Mouse (Mus musculus) heart, embryonic 10.5 days (tissue): ENCODE results near the gene Noc3l. TPM values are rescaled to one million over a fixed set of nuclear protein-coding genes. Genes with fewer than 3 reads are reported as not detected.

Experiments used
- DNase-seq: peaks from one replicate; pipeline ENCODE4 v3.0.0-alpha.2; 2017; ENCODE audit warnings: low spot score
- H3K27ac ChIP-seq: fragments of 300-500 bp; sonication (generic); 2 replicates; pipeline ENCODE4 v1.5.1; 2016; ENCODE audit warnings: mild to moderate bottlenecking
- H3K27me3 ChIP-seq: fragments of 300-500 bp; sonication (generic); 2 replicates; pipeline ENCODE4 v1.6.1; 2016; ENCODE audit warnings: mild to moderate bottlenecking; ENCODE audit not compliant: poor library complexity, insufficient read depth, severe bottlenecking
- H3K36me3 ChIP-seq: fragments of 300-500 bp; sonication (generic); 2 replicates; pipeline ENCODE4 v1.6.1; 2016; ENCODE audit warnings: mild to moderate bottlenecking, moderate library complexity
- H3K4me1 ChIP-seq: fragments of 300-500 bp; sonication (generic); 2 replicates; pipeline ENCODE4 v1.6.1; 2016; ENCODE audit warnings: mild to moderate bottlenecking
- H3K4me3 ChIP-seq: fragments of 300-500 bp; sonication (generic); 2 replicates; pipeline ENCODE4 v1.5.1; 2016; ENCODE audit warnings: mild to moderate bottlenecking, moderate library complexity
- H3K9me3 ChIP-seq: fragments of 300-500 bp; sonication (generic); 2 replicates; pipeline ENCODE4 v1.6.1; 2016; ENCODE audit warnings: mild to moderate bottlenecking, moderate library complexity
- WGBS: fragments of 180-500 bp; shearing (Covaris S2); methylation state at CpG from one replicate; pipeline ENCODE4 v1.1.7; 2016; 5-methylcytosine and 5-hydroxymethylcytosine counted together
- polyA plus RNA-seq: library from polyadenylated mRNA; unstranded; fragments of >200 nt; fragmentation: Nextera tagmentation; extraction: Ambion mirVana; gene quantifications from 2 replicates; pipeline ENCODE4 v1.2.1, GENCODE M21; 2016

The Noc3l gene
- polyA plus RNA-seq, 1 experiment from 2014 or later = 7.8 TPM

GRCm38 (mm10) chr19:38798291-38798690 lies 20.7 kb downstream of the Noc3l start:
- Histone ChIP-seq H3K4me1 (no peaks in the 10 kb centered on the region), H3K9me3 (no peaks in the 10 kb centered on the region), H3K27ac (no peak overlapping the region), H3K27me3 (no peaks in the 10 kb centered on the region), H3K36me3 (peaks cover 85% of the 10 kb centered on the region), H3K4me3 (no peak overlapping the region)
- no peak for DNase-seq
- whole genome bisulfite sequencing = 86% methylated on average over 1 of the region's 1 CpGs

GRCm38 (mm10) chr19:38796546-38796945 lies 22.5 kb downstream of the Noc3l start:
- no peak overlapping the region for H3K4me3 ChIP-seq
- H3K27me3 ChIP-seq = no peaks in the 10 kb centered on the region
- no peaks in the 10 kb centered on the region for H3K9me3 ChIP-seq
- WGBS = 82% methylated on average over 5 of the region's 5 CpGs
- H3K4me1 ChIP-seq = no peaks in the 10 kb centered on the region
- no peak overlapping the region for H3K27ac ChIP-seq
- peaks cover 85% of the 10 kb centered on the region for H3K36me3 ChIP-seq
- DNase-seq = no peak

- H3K4me1 ChIP-seq = no peaks in the 10 kb centered on the region
- no peak overlapping the region for H3K27ac ChIP-seq
- no peak for DNase-seq
- no peaks in the 10 kb centered on the region for H3K27me3 ChIP-seq
- no peak overlapping the region for H3K4me3 ChIP-seq
- H3K9me3 ChIP-seq = no peaks in the 10 kb centered on the region
- H3K36me3 ChIP-seq = peaks cover 91% of the 10 kb centered on the region
- 96% methylated on average over 7 of the region's 7 CpGs for WGBS
These were observed 25.4 kb downstream of the Noc3l start for GRCm38 (mm10) chr19:38793563-38794045.

- 91% methylated on average over 6 of the region's 6 CpGs for WGBS
- H3K9me3 ChIP-seq = no peaks in the 10 kb centered on the region
- no peak overlapping the region for H3K27ac ChIP-seq
- no peak overlapping the region for H3K4me3 ChIP-seq
- no peaks in the 10 kb centered on the region for H3K4me1 ChIP-seq
- H3K27me3 ChIP-seq = no peaks in the 10 kb centered on the region
- peaks cover 49% of the 10 kb centered on the region for H3K36me3 ChIP-seq
- DNase-seq = no peak
These were observed 31.3 kb downstream of the Noc3l start for GRCm38 (mm10) chr19:38787756-38788155.

- Histone ChIP-seq H3K27ac (no peak overlapping the region), H3K9me3 (no peaks in the 10 kb centered on the region), H3K36me3 (peaks cover 11% of the 10 kb centered on the region), H3K4me1 (no peaks in the 10 kb centered on the region), H3K27me3 (no peaks in the 10 kb centered on the region), H3K4me3 (no peak overlapping the region)
- WGBS = 83% methylated on average over 9 of the region's 9 CpGs
- DNase-seq = no peak
These were observed 35.5 kb downstream of the Noc3l start for GRCm38 (mm10) chr19:38783542-38783941.

GRCm38 (mm10) chr19:38778805-38779204 lies 40.2 kb downstream of the Noc3l start:
- WGBS = 61% methylated on average over 2 of the region's 2 CpGs
- DNase-seq = no peak
- Histone ChIP-seq H3K36me3 (no peaks in the 10 kb centered on the region; the same call in 1 of the 2 replicates), H3K4me1 (no peaks in the 10 kb centered on the region), H3K27ac (no peak overlapping the region), H3K27me3 (no peaks in the 10 kb centered on the region), H3K9me3 (no peaks in the 10 kb centered on the region), H3K4me3 (no peak overlapping the region)

- no peak overlapping the region for H3K4me3 ChIP-seq
- no peaks in the 10 kb centered on the region for H3K9me3 ChIP-seq
- H3K27ac ChIP-seq = no peak overlapping the region
- DNase-seq = no peak
- WGBS = 50% methylated on average over 4 of the region's 4 CpGs
- H3K36me3 ChIP-seq = no peaks in the 10 kb centered on the region; the same call in 1 of the 2 replicates
- no peaks in the 10 kb centered on the region for H3K4me1 ChIP-seq
- no peaks in the 10 kb centered on the region for H3K27me3 ChIP-seq
These were observed 43.5 kb downstream of the Noc3l start for GRCm38 (mm10) chr19:38775548-38775947.

GRCm38 (mm10) chr19:38766306-38766705 lies 52.7 kb downstream of the Noc3l start:
- no peak for DNase-seq
- Histone ChIP-seq H3K27me3 (no peaks in the 10 kb centered on the region), H3K27ac (no peak overlapping the region), H3K4me3 (no peak overlapping the region), H3K9me3 (no peaks in the 10 kb centered on the region), H3K4me1 (no peaks in the 10 kb centered on the region), H3K36me3 (no peaks in the 10 kb centered on the region)
- WGBS = 81% methylated on average over 2 of the region's 2 CpGs

GRCm38 (mm10) chr19:38760441-38760840 lies 58.6 kb downstream of the Noc3l start:
- Histone ChIP-seq H3K36me3 (no peaks in the 10 kb centered on the region), H3K4me1 (peaks cover 4% of the 10 kb centered on the region; the same call in 1 of the 2 replicates), H3K27ac (no peak overlapping the region), H3K4me3 (no peak overlapping the region), H3K9me3 (no peaks in the 10 kb centered on the region), H3K27me3 (no peaks in the 10 kb centered on the region)
- DNase-seq = no peak
- 55% methylated on average over 3 of the region's 3 CpGs for WGBS

GRCm38 (mm10) chr19:38758685-38759472 lies 60.2 kb downstream of the Noc3l start:
- Histone ChIP-seq H3K4me3 (no peak overlapping the region), H3K27ac (no peak overlapping the region), H3K4me1 (peaks cover 4% of the 10 kb centered on the region; the same call in 1 of the 2 replicates), H3K36me3 (no peaks in the 10 kb centered on the region), H3K27me3 (no peaks in the 10 kb centered on the region), H3K9me3 (no peaks in the 10 kb centered on the region)
- WGBS = 77% methylated on average over 7 of the region's 7 CpGs
- no peak for DNase-seq

GRCm38 (mm10) chr19:38758056-38758455 lies 61.0 kb downstream of the Noc3l start:
- no peaks in the 10 kb centered on the region for H3K36me3 ChIP-seq
- peaks cover 4% of the 10 kb centered on the region; the same call in 1 of the 2 replicates for H3K4me1 ChIP-seq
- no peak overlapping the region for H3K4me3 ChIP-seq
- no peak for DNase-seq
- no peaks in the 10 kb centered on the region for H3K9me3 ChIP-seq
- no peak overlapping the region for H3K27ac ChIP-seq
- no peaks in the 10 kb centered on the region for H3K27me3 ChIP-seq
- 67% methylated on average over 5 of the region's 5 CpGs for WGBS

GRCm38 (mm10) chr19:38757161-38757560 lies 61.9 kb downstream of the Noc3l start:
- no peak overlapping the region for H3K4me3 ChIP-seq
- no peak for DNase-seq
- H3K27me3 ChIP-seq = no peaks in the 10 kb centered on the region
- no peaks in the 10 kb centered on the region for H3K36me3 ChIP-seq
- H3K27ac ChIP-seq = no peak overlapping the region
- H3K9me3 ChIP-seq = no peaks in the 10 kb centered on the region
- WGBS = 84% methylated on average over 3 of the region's 3 CpGs
- peaks cover 4% of the 10 kb centered on the region; the same call in 1 of the 2 replicates for H3K4me1 ChIP-seq

- H3K27me3 ChIP-seq = no peaks in the 10 kb centered on the region
- no peaks in the 10 kb centered on the region for H3K9me3 ChIP-seq
- no peak overlapping the region for H3K4me3 ChIP-seq
- WGBS = 53% methylated on average over 4 of the region's 4 CpGs
- no peak for DNase-seq
- no peak overlapping the region for H3K27ac ChIP-seq
- H3K4me1 ChIP-seq = peaks cover 8% of the 10 kb centered on the region; the same call in 1 of the 2 replicates
- H3K36me3 ChIP-seq = no peaks in the 10 kb centered on the region
These were observed 68.8 kb downstream of the Noc3l start for GRCm38 (mm10) chr19:38750192-38750591.
